Mouse (Mus musculus) CD4-positive, CD25-positive, alpha-beta regulatory T cell, adult 9 weeks (primary cell): ENCODE data around the gene Olfr1258. TPM values are rescaled to one million over a fixed set of nuclear protein-coding genes. Genes with fewer than 3 reads are reported as not detected.

Experiments
- polyA plus RNA-seq: library from polyadenylated mRNA; unstranded; fragments of 100-300 nt; shearing (Covaris generic); gene quantifications from one replicate; pipeline ENCODE4 v1.2.1, GENCODE M21; 2017

Olfr1258 gene
- polyA plus RNA-seq: 0.04 TPM

GRCm38 (mm10) chr2:89927009-89927408 is at the start of gene Olfr1258:
Gene Olfr1258 (plus strand): TSS chr2:89927309.

GRCm38 (mm10) chr2:89878137-89878536 is 49.0 kb upstream of the Olfr1258 start, which contains the start of gene Olfr1257:
Gene Olfr1257 (plus strand): TSS chr2:89878437.

GRCm38 (mm10) chr2:89948564-89948963 is 21.5 kb downstream of the Olfr1258 start, which contains the start of gene Olfr1259:
Gene Olfr1259 (minus strand): TSS chr2:89948664.

GRCm38 (mm10) chr2:89974184-89974583 is 47.1 kb downstream of the Olfr1258 start, which contains the start of gene Olfr1260:
Gene Olfr1260 (plus strand): TSS chr2:89974340.

Other genes with a start within 250 kb of the Olfr1258 start
- not detected for gene Olfr1252, start 202.3 kb upstream of the Olfr1258 start, polyA plus RNA-seq
- gene Olfr1253, start 170.2 kb upstream of the Olfr1258 start, polyA plus RNA-seq: not detected
- gene Olfr1254, start 133.7 kb upstream of the Olfr1258 start, polyA plus RNA-seq: not detected
- gene Olfr1255, start 115.3 kb upstream of the Olfr1258 start, polyA plus RNA-seq: not detected
- not detected for gene Olfr1256, start 85.8 kb upstream of the Olfr1258 start, polyA plus RNA-seq
- not detected for gene Olfr48, start 79.1 kb upstream of the Olfr1258 start, polyA plus RNA-seq
- gene Olfr1257, start 48.9 kb upstream of the Olfr1258 start, polyA plus RNA-seq: not detected
- not detected for gene Olfr1259, start 21.4 kb downstream of the Olfr1258 start, polyA plus RNA-seq
- not detected for gene Olfr1260, start 47.0 kb downstream of the Olfr1258 start, polyA plus RNA-seq
- gene Olfr1261, start 63.9 kb downstream of the Olfr1258 start, polyA plus RNA-seq: not detected
- gene Olfr1262, start 72.8 kb downstream of the Olfr1258 start, polyA plus RNA-seq: not detected
- gene Olfr1263, start 84.8 kb downstream of the Olfr1258 start, polyA plus RNA-seq: not detected
- not detected for gene Olfr1264, start 98.3 kb downstream of the Olfr1258 start, polyA plus RNA-seq
- gene Olfr1265, start 108.0 kb downstream of the Olfr1258 start, polyA plus RNA-seq: not detected
- not detected for gene Olfr140, start 136.3 kb downstream of the Olfr1258 start, polyA plus RNA-seq
- not detected for gene Olfr1269, start 194.1 kb downstream of the Olfr1258 start, polyA plus RNA-seq
- not detected for gene Olfr32, start 215.0 kb downstream of the Olfr1258 start, polyA plus RNA-seq
- not detected for gene Olfr1270, start 225.8 kb downstream of the Olfr1258 start, polyA plus RNA-seq